Mouse (Mus musculus) spleen, adult 10 weeks (tissue): ENCODE measurements around the gene Rsad2. TPM values are rescaled to one million over a fixed set of nuclear protein-coding genes. Genes with fewer than 3 reads are reported as not detected.

Experiments
- polyA plus RNA-seq: library from polyadenylated mRNA; stranded (reverse); fragments of 350-450 nt; fragmentation: Illumina TruSeq; extraction: RNeasy Lipid Tissue Mini Kit (QIAGEN cat#74804); gene quantifications from one replicate; pipeline ENCODE4 v1.2.3, GENCODE M21; 2015; ENCODE audit warnings: low replicate concordance; ENCODE audit not compliant: insufficient read depth

Gene Rsad2
- polyA plus RNA-seq, result 50.8 TPM

GRCm38 (mm10) chr12:26456028-26456698 is at the start of gene Rsad2:
Rsad2 (minus strand) TSS chr12:26456452.

GRCm38 (mm10) chr12:26469098-26470041 is 13.1 kb upstream of the Rsad2 start, which contains the start of gene Cmpk2:
Cmpk2 (plus strand) TSS chr12:26469204.

GRCm38 (mm10) chr12:26415104-26415771 is 41.0 kb downstream of the Rsad2 start, which contains the start of gene Rnf144a:
Rnf144a (minus strand) TSS chr12:26415254.

Other genes with a start within 250 kb of the Rsad2 start
- gene Rnf144a, start 41.2 kb downstream of the Rsad2 start, polyA plus RNA-seq, result 36.0 TPM
- gene Cmpk2, start 12.8 kb upstream of the Rsad2 start, polyA plus RNA-seq, result 19.8 TPM